Mouse (Mus musculus) hematopoietic stem cell, adult 5-6 weeks (primary cell): ENCODE results near the gene Akap2. TPM values are rescaled to one million over a fixed set of nuclear protein-coding genes. Genes with fewer than 3 reads are reported as not detected.
A peak's percentile ranks its signal among the peaks of the same experiment; 100 is the strongest.

Source experiments
- ATAC-seq, 2 experiments: fragments of 125-278 bp in 1 of 2; replicated peaks in 1 of 2; 2 replicates each; pipeline ENCODE4 v1.8.0; 2016 to 2017; ENCODE audit warnings: inconsistent platforms in 2 of 2, mild to moderate bottlenecking in 2 of 2, moderate number of reproducible peaks in 2 of 2, low read depth in 1 of 2, moderate TSS enrichment in 1 of 2; ENCODE audit not compliant: low FRiP score in 2 of 2, poor library complexity in 2 of 2, severe bottlenecking in 2 of 2, insufficient read depth in 1 of 2, low TSS enrichment in 1 of 2
- total RNA-seq: library from RNA; stranded (forward); fragments of 172-1452, 232-1000 nt; gene quantifications from 2 replicates; pipeline ENCODE4 v1.2.3, GENCODE M21; 2017

Gene Akap2
- total RNA-seq, 1 experiment from 2014 or later = under 0.01 TPM

DNA sequence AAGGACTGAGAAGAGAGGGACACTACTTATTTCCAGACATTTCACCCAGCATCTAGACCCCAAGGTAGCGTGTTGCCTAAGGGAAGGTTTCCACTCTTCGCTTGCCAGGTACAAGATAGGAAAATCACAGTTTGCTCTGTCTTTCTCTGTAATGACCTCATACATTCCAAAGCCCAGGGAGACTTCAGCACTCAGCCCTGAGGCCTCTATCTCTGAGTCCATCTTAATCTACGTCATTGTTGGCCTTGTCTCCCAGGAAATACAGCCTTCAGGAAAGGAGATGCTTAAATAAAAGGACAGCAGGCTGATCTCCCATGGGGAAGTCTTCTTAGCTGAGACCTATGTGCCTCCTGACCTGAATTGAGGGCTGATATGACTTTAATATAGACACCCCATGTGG, 85.0 kb downstream of the Akap2 start:
- ATAC-seq = no peak

DNA sequence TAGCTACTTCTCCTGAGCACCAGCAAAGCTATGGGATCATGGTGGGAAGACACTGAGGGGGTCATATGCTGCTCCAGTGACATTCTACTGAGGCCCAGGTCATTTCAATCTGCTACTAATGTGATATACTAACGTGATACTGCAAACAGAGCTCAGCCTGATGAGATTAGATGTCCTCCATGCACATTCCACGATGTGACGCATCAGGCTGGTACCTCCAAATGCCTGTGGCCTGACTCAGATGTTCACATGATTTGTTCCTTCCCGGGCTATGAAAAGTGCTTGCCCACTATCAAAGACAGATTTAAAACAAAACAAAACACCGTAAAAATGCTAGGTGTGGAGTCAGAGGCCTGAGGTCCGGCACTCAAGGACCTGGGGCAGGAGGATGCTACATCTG, 87.4 kb downstream of the Akap2 start:
- no peak for ATAC-seq

GRCm38 (mm10) chr4:57809449-57809848, 92.0 kb downstream of the Akap2 start:
- no peak for ATAC-seq

DNA sequence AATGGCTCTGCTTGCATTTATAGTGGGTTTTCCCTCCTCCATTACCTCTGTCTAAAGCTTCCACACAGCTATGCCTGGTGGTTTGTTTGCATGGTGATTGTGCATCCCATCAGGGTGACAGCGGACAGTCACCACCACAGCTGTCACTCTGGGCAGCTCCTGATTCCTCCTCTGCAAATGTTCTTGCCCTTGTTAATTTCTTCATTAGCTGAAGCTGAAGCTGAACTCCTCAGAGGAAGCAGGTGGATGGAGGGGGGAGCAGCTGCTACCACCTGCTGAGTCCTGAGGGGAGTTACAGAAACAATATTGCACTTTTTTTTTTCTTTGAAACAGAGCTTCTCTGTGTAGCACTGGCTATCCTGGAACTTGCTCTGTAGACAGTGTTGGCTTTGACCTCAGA, 94.6 kb downstream of the Akap2 start:
- 0 out of 4 replicates have a peak, but pooled peaks of 1 of the 2 experiments have one; percentile 19 for ATAC-seq

GRCm38 (mm10) chr4:57812916-57813575, 95.6 kb downstream of the Akap2 start:
- ATAC-seq = peak; percentile 17 to 41; a peak in 1 of 4 replicates

DNA sequence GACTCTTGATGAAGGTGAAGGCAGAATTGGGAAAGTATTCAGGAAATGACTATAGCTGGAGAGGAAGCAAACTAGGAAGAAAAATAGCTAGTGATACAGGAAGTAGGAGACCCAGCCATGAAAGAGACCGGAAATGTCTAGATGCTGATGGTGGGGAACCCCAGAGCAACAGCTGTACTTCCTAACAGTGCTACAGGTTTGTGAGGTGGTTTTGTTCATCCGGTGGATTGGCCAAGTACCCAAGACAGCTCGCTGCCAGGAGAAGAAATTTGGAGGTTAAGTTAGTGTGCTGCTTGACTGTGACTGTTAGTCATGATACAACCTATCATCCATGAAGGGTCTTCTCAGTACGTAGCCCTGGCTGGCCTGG, 96.1 kb downstream of the Akap2 start:
- peak; percentile 76 to 88 for ATAC-seq

- ATAC-seq = no peak
These were observed 97.9 kb downstream of the Akap2 start for GRCm38 (mm10) chr4:57815355-57815754.

GRCm38 (mm10) chr4:57816146-57816545, 98.7 kb downstream of the Akap2 start:
- ATAC-seq = no peak

GRCm38 (mm10) chr4:57820839-57821374, 103.5 kb downstream of the Akap2 start:
- ATAC-seq = no peak

- ATAC-seq = no peak
These were observed 104.3 kb downstream of the Akap2 start for GRCm38 (mm10) chr4:57821556-57822356.

GRCm38 (mm10) chr4:57822641-57823040, 105.2 kb downstream of the Akap2 start:
- ATAC-seq = no peak

- ATAC-seq = no peak
These were observed 107.3 kb downstream of the Akap2 start for GRCm38 (mm10) chr4:57824626-57825240.

GRCm38 (mm10) chr4:57826272-57826671, 108.8 kb downstream of the Akap2 start:
- no peak for ATAC-seq

- ATAC-seq = no peak
These were observed 111.7 kb downstream of the Akap2 start for GRCm38 (mm10) chr4:57829131-57829530.

- ATAC-seq = no peak
These were observed 112.3 kb downstream of the Akap2 start for GRCm38 (mm10) chr4:57829740-57830139.

DNA sequence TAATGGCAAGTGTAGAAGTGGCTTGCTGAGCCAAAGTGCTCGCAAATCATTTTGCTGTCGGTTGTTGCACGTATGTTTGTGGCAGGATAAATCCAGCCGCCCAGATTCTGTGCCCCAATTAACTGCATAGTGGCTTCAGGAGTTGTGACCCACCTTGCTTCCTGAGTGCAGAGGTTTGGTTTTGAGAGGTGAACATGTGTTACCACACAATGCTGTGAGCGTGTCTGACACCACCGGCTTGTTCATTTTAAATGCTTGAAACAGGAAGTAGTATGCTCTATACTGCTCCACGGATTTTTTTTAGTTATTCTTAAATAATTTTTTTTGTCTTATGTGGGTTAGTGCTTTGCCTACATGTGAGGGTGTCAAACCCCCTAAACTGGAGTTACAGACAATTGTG, 114.9 kb downstream of the Akap2 start:
- ATAC-seq = peak; percentile 39 to 42; a peak in 3 of 4 replicates

GRCm38 (mm10) chr4:57833060-57833459, 115.6 kb downstream of the Akap2 start:
- 0 out of 4 replicates have a peak, but pooled peaks of 1 of the 2 experiments have one; percentile 25 for ATAC-seq

DNA sequence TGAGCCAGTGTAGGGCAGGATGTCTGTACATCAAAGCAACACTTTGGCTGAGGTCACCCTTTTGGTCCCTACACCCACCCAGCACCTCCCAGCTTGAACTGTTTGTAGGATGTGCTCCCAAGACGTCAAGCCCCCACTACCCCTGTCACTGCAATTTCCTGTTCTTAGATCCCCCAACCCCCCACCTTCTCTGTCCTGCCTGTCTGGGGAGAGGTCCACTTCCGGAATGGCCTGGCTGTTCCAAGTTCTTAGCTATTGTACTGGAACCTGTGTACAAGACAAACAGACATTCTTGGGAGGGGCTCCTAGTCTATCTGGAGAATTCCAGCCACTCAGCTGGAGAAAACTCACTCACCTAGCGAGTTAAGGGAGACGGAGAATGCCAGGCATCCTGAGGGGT, 116.7 kb downstream of the Akap2 start:
- no peak for ATAC-seq
